Mouse (Mus musculus) embryo, embryonic 11.5 days (tissue): ENCODE data around the gene Chaf1b.
A peak's percentile ranks its signal among the peaks of the same experiment; 100 is the strongest.

Experiments
- DNase-seq: peaks from one replicate; pipeline ENCODE4 v3.0.0-alpha.2; 2012; ENCODE audit warnings: low read depth, low spot score

Chaf1b gene

GRCm38 (mm10) chr16:93883423-93884085, at the start of gene Chaf1b:
Gene Chaf1b (plus strand): TSS chr16:93883901.
- peak; percentile 95 for DNase-seq

GRCm38 (mm10) chr16:93834076-93834475, 49.6 kb upstream of the Chaf1b start:
- DNase-seq: no peak

GRCm38 (mm10) chr16:93839049-93839448, 44.7 kb upstream of the Chaf1b start:
- no peak for DNase-seq

GRCm38 (mm10) chr16:93850527-93850926, 33.2 kb upstream of the Chaf1b start:
- no peak for DNase-seq

- no peak for DNase-seq
Measured at GRCm38 (mm10) chr16:93859967-93860366, 23.7 kb upstream of the Chaf1b start.

- no peak for DNase-seq
Measured at GRCm38 (mm10) chr16:93860686-93861085, 23.0 kb upstream of the Chaf1b start.

- DNase-seq: no peak
Measured at GRCm38 (mm10) chr16:93874841-93875240, 8.9 kb upstream of the Chaf1b start.

- no peak for DNase-seq
Measured at GRCm38 (mm10) chr16:93877612-93878380, 5.9 kb upstream of the Chaf1b start.

- DNase-seq: peak; percentile 17
Measured at GRCm38 (mm10) chr16:93884086-93884721, 503 bp downstream of the Chaf1b start.

- no peak for DNase-seq
Measured at GRCm38 (mm10) chr16:93884722-93885113, 1.0 kb downstream of the Chaf1b start.

- DNase-seq: no peak
Measured at GRCm38 (mm10) chr16:93888481-93888880, 4.8 kb downstream of the Chaf1b start.

GRCm38 (mm10) chr16:93890948-93891604, 7.4 kb downstream of the Chaf1b start:
- DNase-seq: no peak

- no peak for DNase-seq
Measured at GRCm38 (mm10) chr16:93893285-93893684, 9.6 kb downstream of the Chaf1b start.

- DNase-seq: no peak
Measured at GRCm38 (mm10) chr16:93903027-93903426, 19.3 kb downstream of the Chaf1b start.

GRCm38 (mm10) chr16:93906156-93907014, 22.7 kb downstream of the Chaf1b start:
- DNase-seq: peak; percentile 36

GRCm38 (mm10) chr16:93907761-93908160, 24.1 kb downstream of the Chaf1b start:
- DNase-seq: no peak

- DNase-seq: no peak
Measured at GRCm38 (mm10) chr16:93908196-93908595, 24.5 kb downstream of the Chaf1b start.

- DNase-seq: no peak
Measured at GRCm38 (mm10) chr16:93909936-93910335, 26.2 kb downstream of the Chaf1b start.

- DNase-seq: no peak
Measured at GRCm38 (mm10) chr16:93910735-93911665, 27.3 kb downstream of the Chaf1b start.

GRCm38 (mm10) chr16:93912158-93912557, 28.5 kb downstream of the Chaf1b start:
- DNase-seq: no peak
